Mouse (Mus musculus) intestine, postnatal 0 days (tissue): ENCODE data around the gene Irx4. TPM values are rescaled to one million over a fixed set of nuclear protein-coding genes. Genes with fewer than 3 reads are reported as not detected.

Experiments used
- ATAC-seq: fragments of 200-750 bp; cut with Nextera tagmentation; 2 replicates; pipeline ENCODE4 v1.8.0; 2017; ENCODE audit warnings: mild to moderate bottlenecking, moderate TSS enrichment, moderate library complexity
- H3K27ac ChIP-seq: fragments of 300-500 bp; sonication (generic); 2 replicates; pipeline ENCODE4 v1.5.1; 2014; ENCODE audit warnings: mild to moderate bottlenecking, low read depth, low read length, moderate library complexity
- H3K27me3 ChIP-seq: fragments of 300-500 bp; sonication (generic); replicated peaks from 2 replicates; pipeline ENCODE4 v1.6.1; 2014; ENCODE audit warnings: low read length, mixed read lengths; ENCODE audit not compliant: control insufficient read depth, insufficient read depth
- H3K36me3 ChIP-seq: fragments of 300-500 bp; sonication (generic); 2 replicates; pipeline ENCODE4 v1.6.1; 2014; ENCODE audit warnings: mild to moderate bottlenecking, moderate library complexity; ENCODE audit not compliant: control insufficient read depth, insufficient read depth
- H3K4me1 ChIP-seq: fragments of 300-500 bp; sonication (generic); replicated peaks from 2 replicates; pipeline ENCODE4 v1.6.1; 2014; ENCODE audit warnings: antibody characterized with exemption, low read length, mixed read lengths; ENCODE audit not compliant: control insufficient read depth, insufficient read depth
- H3K4me2 ChIP-seq: fragments of 300-500 bp; sonication (generic); replicated peaks from 2 replicates; pipeline ENCODE4 v1.6.1; 2014; ENCODE audit warnings: low read depth, mild to moderate bottlenecking, moderate library complexity
- H3K4me3 ChIP-seq: fragments of 300-500 bp; sonication (generic); 2 replicates; pipeline ENCODE4 v1.5.1; 2014; ENCODE audit warnings: low read depth, low read length
- H3K9ac ChIP-seq: fragments of 300-500 bp; sonication (generic); 2 replicates; pipeline ENCODE4 v1.6.1; 2014; ENCODE audit warnings: mild to moderate bottlenecking, low read depth, low read length
- H3K9me3 ChIP-seq: fragments of 300-500 bp; sonication (generic); 2 replicates; pipeline ENCODE4 v1.6.1; 2016; ENCODE audit warnings: mixed run types; ENCODE audit not compliant: control insufficient read depth
- CTCF ChIP-seq: sonication (generic); IDR thresholded peaks from 2 replicates; pipeline ENCODE4 v1.5.1; 2016; ENCODE audit warnings: low read depth, mild to moderate bottlenecking, control low read depth, antibody characterized with exemption, moderate library complexity
- WGBS: fragments of 180-500 bp; shearing (Covaris S2); extraction: QIAGEN DNeasy Blood & Tissue Kit; methylation state at CpG from one replicate; pipeline ENCODE4 v1.1.7; 2014; 5-methylcytosine and 5-hydroxymethylcytosine counted together
- polyA plus RNA-seq: library from polyadenylated mRNA; unstranded; fragments of >200 nt; fragmentation: Nextera tagmentation; extraction: Ambion mirVana; gene quantifications from 2 replicates; pipeline ENCODE4 v1.2.1, GENCODE M21; 2015

Irx4 gene
- polyA plus RNA-seq, 1 experiment from 2014 or later: 0.27 TPM

DNA sequence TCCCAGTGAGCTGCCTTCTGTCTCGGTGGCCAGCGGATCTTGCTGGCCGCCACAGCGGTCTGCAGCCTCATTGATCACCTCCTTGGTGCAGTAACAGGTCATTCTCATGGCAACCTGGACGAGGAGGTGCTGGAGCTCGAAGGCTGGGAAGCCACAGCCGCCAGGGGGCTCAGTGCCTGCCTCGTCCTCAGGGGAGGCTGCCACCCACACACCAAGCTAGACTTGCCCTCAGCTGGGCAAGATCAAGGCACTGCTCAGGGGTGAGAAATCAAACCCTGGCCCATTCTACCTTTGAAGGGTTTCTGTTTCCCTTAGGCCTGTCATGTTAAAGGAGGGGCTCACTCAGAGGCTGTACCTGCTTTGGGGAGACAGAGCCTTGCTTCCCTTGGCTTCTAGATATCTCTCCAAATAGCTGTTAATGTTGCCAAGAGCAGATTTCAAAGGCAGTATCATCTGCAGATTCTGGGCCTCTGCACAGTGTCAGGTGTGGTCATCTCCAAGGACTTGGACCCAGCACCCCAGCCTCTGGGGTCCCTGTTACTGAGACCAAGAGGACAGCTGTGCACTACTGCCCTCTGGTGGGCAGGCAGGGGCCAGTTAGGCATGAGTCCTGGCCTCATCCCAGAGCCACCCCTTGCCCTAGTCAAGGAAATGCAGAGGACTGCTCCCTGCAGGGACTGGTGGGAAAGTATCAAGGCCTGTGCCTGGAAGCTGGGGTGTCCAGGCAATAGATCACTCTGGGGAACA is 50.1 kb downstream of the Irx4 start:
- H3K9me3 ChIP-seq: no peaks in the 10 kb centered on the region
- H3K27ac ChIP-seq: no peak overlapping the region
- TF ChIP-seq CTCF: peak; percentile 96
- no peaks in the 10 kb centered on the region for H3K27me3 ChIP-seq
- H3K9ac ChIP-seq: no peak overlapping the region
- H3K36me3 ChIP-seq: no peaks in the 10 kb centered on the region
- 40% methylated on average over 8 of the region's 8 CpGs for WGBS
- peak; percentile 67 for ATAC-seq
- no peak overlapping the region for H3K4me2 ChIP-seq
- H3K4me3 ChIP-seq: no peak overlapping the region
- H3K4me1 ChIP-seq: 0 out of 2 replicates have a peak, but pooled peaks cover 3% of the 10 kb centered on the region

Other genes starting within 250 kb of the Irx4 start
- 117 and 118 TPM in 2 replicates for gene Mrpl36, start 68.0 kb downstream of the Irx4 start, polyA plus RNA-seq
- 555 and 577 TPM in 2 replicates for gene Ndufs6, start 68.1 kb downstream of the Irx4 start, polyA plus RNA-seq
- 8.2 and 8.4 TPM in 2 replicates for gene Lpcat1, start 206.7 kb downstream of the Irx4 start, polyA plus RNA-seq